Mouse (Mus musculus): ENCODE results near the gene Abhd17c.
"Not testable (repeated sequence)": the region's sequence is repeated elsewhere in the genome, so short reads cannot be mapped to it uniquely, and the experiment has no call there.

The Abhd17c gene

GRCm38 (mm10) chr7:84151001-84151959 lies at the start of gene Abhd17c:
Gene Abhd17c, minus strand, starts transcription at chr7:84151893.
- peak; percentile 60 for DNase-seq (ENCODE audit: low read depth, low spot score)

DNA sequence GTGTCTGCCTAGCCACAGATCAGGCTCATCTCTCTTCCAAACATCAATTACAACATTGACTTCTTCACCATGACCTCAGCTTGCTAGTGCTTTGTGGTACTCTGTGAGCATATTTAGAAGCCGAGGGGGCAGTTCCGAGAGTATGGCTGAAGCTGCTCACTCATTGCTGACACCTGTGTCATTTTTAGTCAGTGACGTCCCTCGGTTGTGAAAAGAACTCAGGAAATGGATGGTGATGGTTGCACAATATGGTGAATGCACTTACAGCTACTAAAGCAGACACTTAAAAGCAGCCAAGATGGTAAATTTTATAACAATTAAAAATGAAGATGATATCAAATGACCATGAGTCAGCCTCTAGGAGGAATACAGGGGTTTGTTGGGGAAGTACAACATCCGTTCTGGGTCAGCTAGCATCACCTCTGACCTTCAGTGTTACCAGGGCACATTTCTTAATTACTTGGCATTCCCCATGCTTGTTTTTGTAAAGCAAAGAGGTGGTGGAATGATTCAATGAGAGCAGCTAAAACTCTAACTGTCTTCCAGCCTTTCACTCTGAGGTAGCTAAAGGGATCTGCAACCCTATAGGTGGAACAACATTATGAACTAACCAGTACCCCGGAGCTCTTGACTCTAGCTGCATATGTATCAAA lies 45.6 kb upstream of the Abhd17c start:
- DNase-seq (ENCODE audit: low read depth, low spot score): no peak

- DNase-seq (ENCODE audit: low read depth, low spot score): no peak
Measured at GRCm38 (mm10) chr7:84196221-84196620, 44.5 kb upstream of the Abhd17c start.

- no peak for DNase-seq (ENCODE audit: low read depth, low spot score)
Measured at GRCm38 (mm10) chr7:84192256-84192655, 40.6 kb upstream of the Abhd17c start.

DNA sequence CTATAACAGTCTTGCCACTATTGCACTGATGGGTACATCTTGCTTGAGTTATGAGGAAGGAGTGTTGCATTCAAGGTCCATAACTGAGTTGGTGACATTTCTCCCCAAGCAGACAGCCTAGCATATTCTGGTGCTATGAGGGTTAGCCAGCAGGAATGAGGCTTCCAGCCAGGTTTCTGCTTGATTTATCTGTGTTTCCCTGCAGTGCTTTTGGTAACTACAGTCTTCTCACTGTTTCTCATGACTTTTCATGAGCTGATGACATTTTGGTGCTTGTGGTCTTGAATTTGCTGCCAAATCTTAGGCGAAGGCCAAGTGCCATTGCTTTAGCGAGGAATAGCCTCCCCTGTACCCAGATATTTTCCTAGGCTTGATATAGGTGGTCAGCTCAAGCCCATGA lies 39.8 kb upstream of the Abhd17c start:
- DNase-seq (ENCODE audit: low read depth, low spot score): no peak

DNA sequence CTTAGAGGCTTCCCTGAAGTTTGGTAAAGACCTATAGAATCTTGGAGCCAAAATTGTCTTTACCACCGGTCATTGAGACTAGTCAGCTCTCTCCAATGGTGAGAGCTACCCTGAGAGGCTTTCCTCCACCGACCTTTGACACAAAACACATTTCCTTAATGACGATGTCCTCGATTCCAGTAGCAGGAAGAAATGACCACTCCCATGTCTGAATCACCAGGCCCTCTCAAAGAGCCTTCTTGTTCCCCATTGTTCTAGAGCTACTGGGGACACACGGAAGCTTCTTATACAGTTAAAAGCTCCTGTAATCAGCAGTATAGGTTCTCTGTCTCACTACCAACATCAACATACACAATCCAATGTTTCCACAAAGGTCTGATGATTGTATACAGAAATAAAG lies 36.5 kb upstream of the Abhd17c start:
- no peak for DNase-seq (ENCODE audit: low read depth, low spot score)

DNA sequence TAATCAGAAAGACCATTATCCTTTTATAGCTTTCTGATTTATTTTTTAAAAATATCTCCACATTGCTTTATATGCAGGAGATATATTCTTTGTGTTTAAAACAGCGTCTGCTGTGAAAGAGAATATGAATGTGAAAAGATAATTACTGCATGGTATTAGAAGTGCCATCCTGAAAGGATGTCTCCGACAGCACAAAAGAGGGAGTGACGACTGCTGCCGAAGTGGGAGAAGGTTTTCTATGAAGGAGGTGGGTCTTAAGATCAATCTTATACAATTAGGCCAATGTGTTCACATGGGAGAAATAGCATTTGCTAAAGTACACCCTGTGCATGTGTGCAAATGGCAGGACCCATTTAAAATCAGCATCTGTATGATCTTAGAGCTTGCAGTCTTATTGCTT lies 33.5 kb upstream of the Abhd17c start:
- peak; percentile 14 for DNase-seq (ENCODE audit: low read depth, low spot score)

GRCm38 (mm10) chr7:84184703-84185102 lies 33.0 kb upstream of the Abhd17c start:
- no peak for DNase-seq (ENCODE audit: low read depth, low spot score)

DNA sequence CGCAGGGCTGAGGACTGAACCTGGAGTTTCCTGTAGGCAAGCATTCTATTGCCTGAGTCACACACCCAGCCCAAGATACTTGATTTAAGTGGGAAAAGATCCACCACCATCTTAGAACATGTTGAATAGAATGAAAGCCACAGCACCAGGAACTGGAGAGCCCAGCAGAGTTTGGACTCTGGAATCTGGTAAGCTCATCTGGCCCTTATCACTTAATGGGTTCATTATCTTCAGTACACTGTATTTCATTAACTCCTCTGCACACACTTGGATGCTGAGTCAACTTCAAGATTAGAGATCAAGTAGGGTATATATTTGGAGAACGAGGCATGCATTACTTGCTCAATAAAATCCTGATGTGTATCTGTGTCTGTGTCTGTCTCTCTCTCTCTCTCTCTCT lies 27.1 kb upstream of the Abhd17c start:
- DNase-seq (ENCODE audit: low read depth, low spot score): not testable (repeated sequence)

DNA sequence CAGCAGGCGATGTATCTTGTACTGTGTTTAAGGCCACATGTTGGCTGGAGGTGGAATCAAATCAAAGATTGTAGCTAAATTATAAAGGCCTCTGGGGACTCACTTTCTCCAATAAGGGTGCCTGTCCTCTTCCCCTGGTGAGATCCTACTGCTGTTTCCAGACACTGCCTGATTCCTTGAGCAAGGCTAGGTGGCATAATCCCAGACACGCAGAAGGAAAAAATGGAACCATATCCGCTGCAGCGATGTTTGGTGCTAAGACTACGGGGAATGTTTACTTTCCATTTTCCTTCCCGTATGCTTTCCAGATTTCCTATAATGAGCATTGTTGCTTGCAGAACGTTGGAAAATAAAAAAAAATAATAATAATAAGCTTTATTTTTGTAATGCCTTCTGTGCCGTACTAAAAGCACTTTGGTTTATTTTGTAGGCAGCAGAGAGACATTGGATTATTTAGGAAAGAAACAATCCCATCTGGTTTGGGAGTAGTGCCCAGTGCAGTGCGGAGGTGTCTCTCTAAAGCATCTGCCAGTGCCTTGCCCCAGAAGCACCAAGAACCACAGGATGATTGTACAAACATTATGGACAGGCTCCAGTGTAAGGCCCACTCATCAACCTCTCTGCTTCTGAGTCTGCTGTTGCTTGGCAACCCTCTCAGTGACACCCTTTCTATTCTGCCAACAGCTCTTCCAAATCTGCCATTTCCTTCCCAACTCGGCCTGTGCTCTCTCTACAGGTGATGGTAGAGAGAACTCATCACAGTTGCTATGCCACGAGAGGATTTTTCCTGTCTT lies 23.2 kb upstream of the Abhd17c start:
- peak; percentile 92 for DNase-seq (ENCODE audit: low read depth, low spot score)

DNA sequence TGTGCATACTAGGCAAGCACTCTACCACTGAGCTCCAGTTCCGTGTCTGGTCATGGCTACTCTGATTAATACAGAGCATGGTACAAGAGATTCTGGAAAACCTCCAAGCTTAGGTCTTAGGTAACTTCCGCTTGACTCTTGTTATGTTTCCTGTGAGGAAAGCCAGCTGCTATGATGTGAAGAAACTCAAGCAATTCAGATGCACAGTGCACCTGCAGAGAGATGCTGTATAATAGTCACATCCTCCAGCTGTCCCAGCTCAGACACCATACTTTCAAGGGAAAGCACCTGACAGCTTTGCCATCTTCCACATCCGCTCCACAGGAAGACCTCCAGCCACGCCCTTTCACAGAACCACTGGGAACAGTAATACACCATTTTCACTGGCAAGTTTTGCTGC lies 21.7 kb upstream of the Abhd17c start:
- DNase-seq (ENCODE audit: low read depth, low spot score): no peak

DNA sequence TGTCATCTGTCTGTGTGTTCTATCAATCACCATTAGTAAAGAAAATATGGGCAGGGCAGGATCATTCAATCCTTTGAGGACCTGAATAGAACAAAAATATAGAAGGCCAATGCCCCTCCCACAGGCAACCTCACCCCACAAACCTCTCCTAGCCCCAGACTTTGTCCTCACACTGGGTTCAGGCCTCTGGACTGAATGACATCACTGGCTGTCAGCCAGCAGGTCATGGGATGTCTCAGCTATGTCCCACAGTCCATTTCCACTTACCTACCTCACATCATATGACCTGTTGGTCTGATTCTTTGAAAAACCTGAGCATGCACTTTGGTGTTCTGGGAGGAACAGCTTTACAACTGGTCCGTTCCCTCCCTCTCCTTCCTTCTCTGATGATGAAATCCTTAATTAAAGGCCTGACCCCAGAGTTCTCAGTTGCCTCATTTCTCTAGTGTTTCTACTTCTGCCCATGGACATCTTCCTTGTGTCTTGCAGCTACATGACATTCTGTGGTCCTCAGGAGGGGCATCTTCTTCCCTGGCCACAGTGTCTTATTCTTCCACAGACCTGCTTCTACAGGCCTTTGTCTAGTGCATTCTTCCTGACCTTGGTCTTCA lies 19.6 kb upstream of the Abhd17c start:
- DNase-seq (ENCODE audit: low read depth, low spot score): no peak

- no peak for DNase-seq (ENCODE audit: low read depth, low spot score)
Measured at GRCm38 (mm10) chr7:84168355-84168754, 16.7 kb upstream of the Abhd17c start.

DNA sequence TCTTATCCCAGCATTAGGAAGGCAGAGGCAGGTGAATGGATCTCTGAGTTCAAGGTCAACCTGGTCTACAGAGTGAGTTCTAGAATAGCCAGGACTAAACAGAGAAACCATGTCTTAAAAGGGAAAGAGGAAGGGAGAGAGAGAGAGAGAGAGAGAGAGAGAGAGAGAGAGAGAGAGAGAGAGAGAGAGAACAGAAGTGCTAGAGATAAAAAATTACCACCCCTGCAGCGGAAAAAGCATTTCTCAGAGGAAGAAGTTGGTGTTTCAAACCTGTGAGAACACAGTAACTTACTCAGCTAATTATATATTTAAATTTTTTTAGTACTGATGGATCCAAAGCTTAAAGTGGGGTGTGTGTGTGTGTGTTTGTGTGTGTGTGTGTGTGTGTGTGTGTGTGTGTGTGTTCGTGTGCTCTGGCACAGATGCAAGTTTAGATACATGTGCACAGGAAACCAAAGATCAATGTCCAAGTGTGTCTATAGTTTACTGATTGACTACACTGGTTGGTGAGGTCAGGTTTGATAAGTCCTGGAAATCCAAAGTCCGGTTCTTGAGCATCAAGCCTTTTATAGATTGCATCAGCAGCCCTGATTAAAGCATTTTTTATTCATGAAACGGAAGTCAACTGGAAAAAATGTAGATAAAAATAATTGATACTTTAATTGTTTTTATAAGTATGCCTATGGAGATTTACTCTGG lies 15.2 kb upstream of the Abhd17c start:
- DNase-seq (ENCODE audit: low read depth, low spot score): no peak

DNA sequence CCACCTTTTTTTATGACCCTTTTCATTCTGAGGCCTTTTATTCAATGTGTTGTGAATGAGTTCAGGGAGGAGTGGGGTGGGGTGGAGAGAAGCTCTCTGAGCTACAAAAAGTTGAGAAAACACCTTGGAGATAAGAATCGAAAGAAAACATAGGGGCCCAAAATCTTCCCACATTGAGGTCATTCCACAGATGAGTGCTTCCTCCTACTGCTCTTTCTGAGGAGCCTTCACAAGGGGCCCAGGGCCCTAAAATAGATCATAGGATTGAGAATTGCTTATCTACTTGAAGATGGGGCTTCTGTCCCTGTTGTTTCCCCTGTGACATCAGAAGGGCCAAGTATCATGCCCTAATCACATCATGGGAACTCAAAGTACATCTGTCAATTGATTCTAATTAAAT lies 14.3 kb upstream of the Abhd17c start:
- DNase-seq (ENCODE audit: low read depth, low spot score): no peak

DNA sequence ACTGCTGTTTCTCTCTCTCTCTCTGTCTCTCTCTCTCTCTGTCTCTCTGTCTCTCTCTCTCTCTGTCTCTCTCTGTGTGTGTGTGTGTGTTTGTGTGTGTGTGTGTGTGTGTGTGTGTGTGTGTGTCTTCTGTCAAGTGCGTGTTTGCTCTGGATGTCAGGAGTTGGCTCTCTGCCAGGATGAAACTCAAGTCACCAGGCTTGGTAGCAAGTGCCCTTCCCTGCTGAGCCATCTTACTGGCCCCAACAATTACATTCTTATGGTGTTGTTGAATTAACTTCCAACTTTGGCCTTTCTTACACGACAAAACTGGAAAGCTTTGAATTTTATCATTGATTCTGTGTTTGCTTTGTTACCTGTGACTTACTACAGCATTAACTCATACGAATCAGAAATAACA lies 13.6 kb upstream of the Abhd17c start:
- no peak for DNase-seq (ENCODE audit: low read depth, low spot score)

DNA sequence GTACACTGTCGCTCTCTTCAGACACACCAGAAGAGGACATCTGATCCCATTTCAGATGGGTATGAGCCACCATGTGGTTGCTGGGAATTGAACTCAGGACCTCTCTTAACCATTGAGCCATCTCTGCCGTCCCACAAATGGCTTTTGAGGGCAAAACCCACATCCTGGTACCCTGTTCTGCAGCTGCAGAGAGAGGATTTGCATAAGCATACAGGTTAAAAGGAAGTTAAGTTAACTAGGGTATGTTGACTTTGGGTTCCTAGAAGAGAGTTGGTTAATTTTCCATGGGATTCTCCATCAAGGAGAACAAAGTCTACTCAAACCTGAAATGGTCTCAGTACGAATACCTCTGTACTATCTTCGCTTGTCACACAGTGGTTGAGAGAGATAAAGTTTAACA lies 13.2 kb upstream of the Abhd17c start:
- DNase-seq (ENCODE audit: low read depth, low spot score): no peak

- no peak for DNase-seq (ENCODE audit: low read depth, low spot score)
Measured at GRCm38 (mm10) chr7:84164419-84164818, 12.7 kb upstream of the Abhd17c start.

GRCm38 (mm10) chr7:84163585-84163984 lies 11.9 kb upstream of the Abhd17c start:
- no peak for DNase-seq (ENCODE audit: low read depth, low spot score)

- DNase-seq (ENCODE audit: low read depth, low spot score): no peak
Measured at GRCm38 (mm10) chr7:84159414-84159813, 7.7 kb upstream of the Abhd17c start.

DNA sequence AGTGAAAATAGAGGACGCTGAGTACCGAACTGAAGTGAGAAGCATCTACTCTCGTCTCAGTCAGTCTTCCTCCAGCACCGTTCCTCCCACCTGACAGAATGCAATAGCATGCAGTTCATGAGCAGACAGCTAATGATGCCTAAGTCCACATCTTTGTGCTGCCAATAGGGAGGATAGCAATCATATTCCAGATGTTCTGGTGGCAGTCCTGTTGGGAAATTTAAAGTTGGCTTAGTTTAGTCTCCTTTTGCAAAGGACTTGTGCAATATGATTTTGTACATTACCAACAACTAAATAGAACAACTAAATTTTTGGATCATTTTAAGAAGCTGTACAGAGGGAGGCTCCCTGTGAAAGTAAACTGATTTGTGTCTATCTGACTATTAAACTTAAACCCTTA lies 2.1 kb upstream of the Abhd17c start:
- no peak for DNase-seq (ENCODE audit: low read depth, low spot score)
